Mouse (Mus musculus) c-Kit-positive CD71-positive TER-119-negative erythroid progenitor cells, embryonic 14.5 days (primary cell): ENCODE measurements at regions not wholly inside any gene's neighbourhood (a gene's known extent, or its start where the extent isn't known, plus 50 kb on each side); places are given as distances from the start of the nearest gene placed in this dataset.

Experiments used
- DNase-seq: peaks from one replicate; pipeline ENCODE4 v3.0.0-alpha.2; 2013; ENCODE audit warnings: low read depth

- no peak for DNase-seq
Observed at GRCm38 (mm10) chr5:120315116-120315515, 116.4 kb upstream of the Lhx5 start.

GRCm38 (mm10) chr5:120318951-120319350, 112.5 kb upstream of the Lhx5 start:
- DNase-seq, result no peak

GRCm38 (mm10) chr5:120322031-120322731, 109.3 kb upstream of the Lhx5 start:
- no peak for DNase-seq

GRCm38 (mm10) chr5:120322732-120323316, 108.7 kb upstream of the Lhx5 start:
- DNase-seq, result no peak

DNA sequence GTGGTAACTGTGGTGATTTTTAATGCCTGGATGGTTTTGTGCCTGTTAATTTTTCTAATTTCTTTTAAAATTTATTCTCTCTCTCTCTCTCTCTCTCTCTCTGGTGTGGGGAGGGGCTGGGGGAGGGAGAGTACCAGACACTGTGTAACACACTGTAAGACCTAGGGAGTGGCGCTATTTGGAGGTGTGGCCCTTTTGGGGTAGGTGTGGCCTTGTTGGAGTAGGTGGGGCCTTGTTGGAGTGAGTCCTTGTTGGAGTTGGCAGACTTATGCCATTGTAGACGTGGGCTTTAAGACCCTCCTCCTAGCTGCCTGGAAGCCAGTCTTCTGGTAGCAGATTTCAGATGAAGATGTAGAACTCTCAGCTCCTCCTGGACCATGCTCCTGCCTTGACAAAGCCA, 107.4 kb upstream of the Lhx5 start:
- DNase-seq, result no peak

DNA sequence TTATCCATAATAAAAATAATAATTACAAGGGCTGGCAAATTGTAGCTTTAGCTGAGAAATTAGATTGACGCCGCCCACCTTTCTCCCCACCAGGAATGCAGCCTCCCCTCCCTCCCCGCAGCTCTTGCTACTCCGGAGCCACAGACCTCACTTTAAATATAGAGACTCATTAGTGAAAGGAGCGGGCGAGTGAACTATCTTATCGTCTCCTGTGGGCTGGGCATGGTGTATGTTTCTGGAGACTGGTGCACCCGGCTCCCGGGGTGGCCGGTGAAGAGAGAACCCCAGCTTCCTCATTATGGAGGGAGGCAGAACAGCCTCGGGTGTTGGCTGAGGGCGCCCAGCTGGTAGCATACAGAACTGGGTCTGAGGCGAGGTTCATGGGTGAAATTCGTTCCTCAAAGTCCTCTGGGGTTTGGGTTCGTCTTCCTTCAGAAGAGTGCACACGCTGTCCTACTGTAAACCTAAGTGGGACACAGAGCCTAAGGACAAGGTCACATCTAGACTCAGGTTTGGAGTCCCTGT, 106.1 kb upstream of the Lhx5 start:
- no peak for DNase-seq

- no peak for DNase-seq
Observed at GRCm38 (mm10) chr5:120332030-120332429, 99.5 kb upstream of the Lhx5 start.

DNA sequence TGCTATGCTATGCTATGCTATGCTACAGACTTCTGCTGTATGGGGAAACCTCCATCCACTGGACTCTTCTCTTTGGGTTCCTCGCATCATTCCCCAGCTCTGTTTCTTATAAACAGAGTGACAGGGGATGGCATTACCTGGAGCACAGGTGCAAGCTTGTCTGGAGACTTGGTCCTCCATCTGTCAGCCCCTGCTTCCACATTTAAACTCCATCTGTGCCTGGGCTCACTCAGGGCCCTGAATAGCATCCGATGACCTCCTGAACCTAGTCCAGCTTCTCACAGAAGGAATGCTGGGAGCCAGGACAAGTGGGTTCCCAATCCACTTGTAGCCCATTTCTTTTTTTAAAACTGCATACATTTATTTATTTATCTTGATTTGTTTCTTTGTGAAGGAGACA, 92.3 kb upstream of the Lhx5 start:
- DNase-seq, result no peak

DNA sequence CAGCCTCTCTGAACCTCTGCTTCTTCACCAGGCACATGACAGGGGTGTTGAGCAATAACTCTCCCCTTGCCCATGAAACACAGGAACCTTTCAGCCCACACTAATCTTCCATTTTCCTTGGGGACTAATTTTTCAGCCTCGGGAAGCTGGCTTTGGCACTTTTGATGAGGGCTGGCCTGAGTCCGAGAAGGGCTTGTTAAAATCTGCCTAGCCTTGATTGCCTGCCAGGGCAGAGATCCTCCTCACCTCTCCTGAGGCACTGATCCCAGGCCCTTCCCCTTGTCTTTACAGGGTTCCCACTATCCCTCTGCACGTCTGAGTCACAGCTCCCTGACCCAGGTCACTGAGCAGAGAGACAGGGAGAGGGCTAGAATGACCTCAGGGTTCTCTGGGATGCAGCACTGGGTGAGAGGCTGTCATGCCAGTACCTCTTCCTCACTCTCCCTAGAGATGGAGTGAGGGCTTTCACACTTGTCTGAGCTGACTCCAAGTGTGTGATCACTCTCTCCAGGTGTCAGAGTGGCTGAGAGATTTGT, 90.7 kb upstream of the Lhx5 start:
- DNase-seq, result no peak

- no peak for DNase-seq
Observed at GRCm38 (mm10) chr5:120350461-120350860, 81.0 kb upstream of the Lhx5 start.

- no peak for DNase-seq
Observed at GRCm38 (mm10) chr5:120351827-120352226, 79.7 kb upstream of the Lhx5 start.

DNA sequence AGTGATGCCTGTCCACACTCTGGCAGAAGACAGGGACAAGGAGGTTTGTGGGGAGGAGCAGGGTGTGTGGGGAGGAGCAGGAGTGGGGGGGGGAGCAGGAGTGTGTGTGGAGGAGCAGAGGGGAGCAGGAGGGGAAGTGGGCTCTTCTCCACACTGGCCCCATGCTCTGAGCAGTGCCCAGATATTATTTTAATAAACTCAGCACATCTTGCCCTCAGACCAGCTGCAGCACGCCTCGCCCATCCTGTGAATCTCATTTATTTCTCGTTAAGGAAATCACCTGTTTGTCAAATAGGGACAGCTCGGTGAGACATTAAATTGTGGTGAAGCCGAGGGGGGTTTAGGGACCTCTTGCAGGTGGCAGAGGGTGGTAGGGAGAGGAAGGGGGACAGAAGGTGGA, 77.8 kb upstream of the Lhx5 start:
- DNase-seq, result no peak

DNA sequence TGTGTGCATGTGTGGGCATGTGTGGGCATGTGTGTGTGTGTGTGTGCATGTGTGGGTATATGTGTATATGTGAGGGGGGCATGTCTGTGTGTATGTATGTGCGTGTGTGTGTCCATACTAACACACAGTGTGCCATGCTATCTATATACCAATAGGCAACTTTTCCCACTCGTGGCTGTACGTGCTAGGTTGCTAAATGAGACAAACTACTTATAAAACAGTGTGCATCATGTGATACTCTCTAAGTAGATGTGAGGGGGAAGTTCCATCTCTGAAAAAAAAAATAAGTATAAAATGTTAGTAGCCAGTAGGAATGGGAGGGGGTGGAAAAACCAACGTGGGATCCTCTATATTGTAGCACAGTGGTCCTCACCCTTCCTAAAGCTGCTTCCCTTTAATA, 74.5 kb upstream of the Lhx5 start:
- no peak for DNase-seq

DNA sequence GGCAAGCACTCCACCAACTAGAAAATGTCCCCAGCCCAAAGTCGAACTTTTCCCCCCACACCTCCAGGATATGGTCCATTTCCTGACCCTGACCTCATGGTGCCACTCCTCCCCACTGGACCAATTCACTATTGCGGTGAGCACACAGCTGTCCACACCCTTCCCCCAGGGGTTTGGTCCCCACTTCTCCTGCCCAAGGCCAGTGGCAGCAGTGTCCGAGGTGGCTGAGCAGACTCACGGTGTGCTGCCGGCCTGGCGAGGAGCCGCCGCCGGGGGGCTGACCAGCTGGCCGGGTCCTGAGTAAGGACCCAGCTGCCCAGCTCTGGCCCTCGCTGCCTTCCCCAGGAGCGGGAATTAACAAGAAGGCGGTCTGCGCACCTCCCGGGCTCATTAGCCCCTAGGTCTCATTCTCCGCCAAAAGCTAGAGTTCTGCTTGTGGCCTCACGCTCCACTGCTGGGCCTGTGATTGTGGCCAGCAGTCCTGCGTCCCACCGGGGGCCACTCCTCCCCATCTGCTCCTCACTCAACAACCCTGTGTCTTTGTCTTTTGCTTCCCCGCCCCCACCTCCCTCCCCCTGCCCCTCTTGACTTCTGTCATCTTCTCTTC, 73.3 kb upstream of the Lhx5 start:
- no peak for DNase-seq

- DNase-seq, result no peak
Observed at GRCm38 (mm10) chr5:120365950-120366467, 65.5 kb upstream of the Lhx5 start.

GRCm38 (mm10) chr5:120368797-120369196, 62.7 kb upstream of the Lhx5 start:
- DNase-seq, result no peak

DNA sequence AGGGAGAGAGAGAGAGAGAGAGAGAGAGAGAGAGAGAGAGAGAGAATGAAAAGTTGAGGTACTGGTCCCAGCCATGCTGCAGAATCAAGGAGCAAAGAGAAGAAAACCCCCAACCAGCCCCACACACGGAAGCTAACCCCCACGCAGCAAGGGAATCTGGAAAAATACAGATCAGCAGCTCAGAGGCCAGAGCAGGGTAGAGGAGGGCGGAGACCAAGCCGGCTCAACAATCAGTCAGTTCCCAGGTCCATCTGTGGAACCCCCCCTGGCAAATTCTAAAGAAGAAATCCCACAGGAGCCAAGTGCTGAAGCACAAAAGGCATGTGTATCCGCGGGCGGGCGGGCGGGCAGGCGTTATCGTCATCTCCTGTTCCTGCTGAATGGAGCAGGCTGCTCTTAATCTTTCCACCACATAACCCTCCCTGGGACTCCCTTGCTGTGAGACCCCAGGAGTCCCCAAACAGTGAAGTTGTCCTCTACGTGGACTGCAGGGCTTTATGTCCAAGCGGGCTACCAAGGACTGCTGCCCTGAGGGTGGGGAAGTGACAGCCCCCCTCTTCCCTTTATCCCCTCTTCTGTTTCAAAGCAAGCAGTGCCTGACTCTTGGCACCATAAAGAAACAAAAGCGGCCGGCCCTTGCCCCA, 60.2 kb upstream of the Lhx5 start:
- DNase-seq, result no peak

DNA sequence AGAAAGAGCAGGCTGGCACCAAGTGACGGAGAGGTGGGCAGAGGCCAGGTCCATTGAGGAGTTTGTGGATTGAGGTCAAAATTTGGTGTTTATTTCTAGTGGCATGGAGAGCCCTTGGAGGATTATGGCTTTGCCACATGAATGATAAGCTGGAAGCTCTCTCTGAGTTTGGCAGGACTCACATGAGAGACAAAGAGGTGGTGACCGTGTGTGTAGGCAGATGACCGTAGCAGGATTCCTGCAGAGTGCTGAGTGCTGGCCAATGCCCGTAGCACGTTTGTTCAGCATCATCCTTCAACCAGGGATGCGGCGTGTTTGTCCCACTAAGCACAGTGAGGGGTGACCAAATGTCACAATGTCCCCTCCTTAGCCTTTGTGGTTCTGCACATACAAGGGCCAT, 58.1 kb upstream of the Lhx5 start:
- no peak for DNase-seq
